Comparison of ENCODE assay signal across 25 mouse cellular contexts in genomic region chr6:71249615-71250014, GRCm38 (mm10). TPM values are rescaled to one million over a fixed set of nuclear protein-coding genes. Genes with fewer than 3 reads are reported as not detected.
DNase-seq lines count a peak whose midpoint lies in the region; ATAC-seq and TF ChIP-seq lines count a peak whose summit lies in the region.
"Had no signal": no experiment of that assay in that cellular context is flagged by ENCODE, and none has a peak within 500 bp of the region (broad histone marks: within the 10 kb centered on the region; RNA-seq: fewer than 3 reads in every experiment).

No protein-coding gene starts in this region.

- no peak for TF ChIP-seq POLR2A in heart, adult 2 months (IDR thresholded peaks at IDR 0.05; ENCODE audit: insufficient read depth, low read depth, low read length)

- peaks cover 5% of the 10 kb centered on the region for H3K4me1 ChIP-seq in heart, adult 2 months (ENCODE audit: control insufficient read depth, insufficient read depth, low read length)
- H3K4me1 ChIP-seq in intestine, postnatal 0 days (replicated peaks; ENCODE audit: control insufficient read depth, insufficient read depth, low read length), result no peaks in the 10 kb centered on the region
- no peaks in the 10 kb centered on the region for H3K4me1 ChIP-seq in intestine, embryonic 16.5 days (ENCODE audit: control insufficient read depth, insufficient read depth, low read length)
- H3K4me1 ChIP-seq in heart, embryonic 13.5 days, result peaks cover 50% of the 10 kb centered on the region
- H3K4me1 ChIP-seq in heart, embryonic 15.5 days (replicated peaks), result peaks cover 43% of the 10 kb centered on the region
- no peaks in the 10 kb centered on the region for H3K4me1 ChIP-seq in kidney, embryonic 16.5 days (ENCODE audit: insufficient read depth, low read length)
- H3K4me1 ChIP-seq: embryonic facial prominence, embryonic 12.5 days; forebrain, embryonic 15.5 days; intestine, embryonic 15.5 days had no signal

- no peak for DNase-seq in heart, adult 2 months
- no peak for DNase-seq in heart, postnatal 36 days
- no peak for DNase-seq in frontal cortex, postnatal 36 days (ENCODE audit: low spot score in 2 of 2)
- DNase-seq: adrenal gland, postnatal 14 days; cerebellum, adult 11-12 months; cerebellum, adult 9-10 months; cerebellum, postnatal 25 days; gastrocnemius, postnatal 25 days; kidney, adult 9 months had no signal

- H3K79me2 ChIP-seq in heart, adult 2 months (replicated peaks; ENCODE audit: control insufficient read depth, insufficient read depth, low read length), result no peaks in the 10 kb centered on the region

- no peak overlapping the region for H3K4me2 ChIP-seq in intestine, postnatal 0 days (replicated peaks; ENCODE audit: low read depth)
- H3K4me2 ChIP-seq in intestine, embryonic 16.5 days (ENCODE audit: low read depth, low read length), result no peak overlapping the region
- peak overlapping the region; percentile 20; the same call in 1 of the 2 replicates for H3K4me2 ChIP-seq in heart, embryonic 13.5 days
- H3K4me2 ChIP-seq in heart, embryonic 15.5 days, result no peak overlapping the region
- no peak overlapping the region for H3K4me2 ChIP-seq in kidney, embryonic 16.5 days (replicated peaks; ENCODE audit: low read depth, low read length)
- H3K4me2 ChIP-seq: embryonic facial prominence, embryonic 12.5 days; forebrain, embryonic 15.5 days; hindbrain, embryonic 14.5 days; intestine, embryonic 15.5 days had no signal

- no peak overlapping the region for H3K4me3 ChIP-seq in heart, adult 2 months
- H3K4me3 ChIP-seq in intestine, postnatal 0 days (ENCODE audit: low read depth, low read length), result no peak overlapping the region
- no peak overlapping the region for H3K4me3 ChIP-seq in intestine, embryonic 16.5 days (ENCODE audit: low read length)
- no peak overlapping the region for H3K4me3 ChIP-seq in heart, embryonic 13.5 days
- no peak overlapping the region for H3K4me3 ChIP-seq in heart, embryonic 15.5 days
- H3K4me3 ChIP-seq in kidney, embryonic 16.5 days (ENCODE audit: low read length), result no peak overlapping the region
- H3K4me3 ChIP-seq: embryonic facial prominence, embryonic 12.5 days; forebrain, embryonic 15.5 days; intestine, embryonic 15.5 days had no signal

- intact Hi-C loops in heart, adult 2 months (cut with DNase I), result no loop called here
- intact Hi-C loops in heart, postnatal 36 days (cut with DNase I), result no loop called here

- no peaks in the 10 kb centered on the region for H3K27me3 ChIP-seq in heart, adult 2 months (ENCODE audit: control insufficient read depth, insufficient read depth, low read length)
- H3K27me3 ChIP-seq in intestine, postnatal 0 days (replicated peaks; ENCODE audit: control insufficient read depth, insufficient read depth, low read length), result no peaks in the 10 kb centered on the region
- no peaks in the 10 kb centered on the region for H3K27me3 ChIP-seq in intestine, embryonic 16.5 days (replicated peaks; ENCODE audit: control insufficient read depth, insufficient read depth, low read length)
- H3K27me3 ChIP-seq in heart, embryonic 13.5 days (replicated peaks), result no peaks in the 10 kb centered on the region
- no peaks in the 10 kb centered on the region for H3K27me3 ChIP-seq in heart, embryonic 15.5 days
- H3K27me3 ChIP-seq in kidney, embryonic 16.5 days (ENCODE audit: insufficient read depth, low read length), result no peaks in the 10 kb centered on the region
- H3K27me3 ChIP-seq: CH12.LX; embryonic facial prominence, embryonic 12.5 days; forebrain, embryonic 15.5 days; intestine, embryonic 15.5 days; Patski had no signal

- peak; percentile 41; the same call in 1 of the 2 replicates for ATAC-seq in intestine, postnatal 0 days
- ATAC-seq in intestine, embryonic 16.5 days, result no peak
- no peak for ATAC-seq in heart, embryonic 13.5 days (ENCODE audit: extremely low read depth, insufficient number of reproducible peaks, low FRiP score, low TSS enrichment)
- ATAC-seq in heart, embryonic 15.5 days (replicated peaks; ENCODE audit: insufficient number of reproducible peaks, insufficient read depth, low FRiP score, low read depth), result no peak
- ATAC-seq in kidney, embryonic 16.5 days (ENCODE audit: low FRiP score, low TSS enrichment), result no peak
- ATAC-seq: activated CD4-positive, CD25-positive, alpha-beta regulatory T cell, adult 4 months; forebrain, embryonic 15.5 days; intestine, embryonic 15.5 days; Patski had no signal

- H3K36me3 ChIP-seq in heart, adult 2 months (ENCODE audit: control insufficient read depth, insufficient read depth, low read length), result peaks cover 9% of the 10 kb centered on the region
- no peaks in the 10 kb centered on the region for H3K36me3 ChIP-seq in intestine, postnatal 0 days (ENCODE audit: control insufficient read depth, insufficient read depth)
- H3K36me3 ChIP-seq in intestine, embryonic 16.5 days (ENCODE audit: control insufficient read depth, insufficient read depth, low read length), result no peaks in the 10 kb centered on the region
- peaks cover 19% of the 10 kb centered on the region for H3K36me3 ChIP-seq in heart, embryonic 13.5 days
- no peaks in the 10 kb centered on the region for H3K36me3 ChIP-seq in heart, embryonic 15.5 days
- H3K36me3 ChIP-seq in kidney, embryonic 16.5 days (ENCODE audit: insufficient read depth, low read length), result no peaks in the 10 kb centered on the region
- H3K36me3 ChIP-seq: embryonic facial prominence, embryonic 12.5 days; forebrain, embryonic 15.5 days; intestine, embryonic 15.5 days had no signal

- TF ChIP-seq EP300 in heart, adult 2 months (IDR thresholded peaks at IDR 0.05; ENCODE audit: insufficient read depth, low read depth, low read length), result 0 out of 2 replicates have a peak, but pooled peaks have one; percentile 44

- H3K27ac ChIP-seq in heart, adult 2 months, result peak overlapping the region; percentile 47
- no peak overlapping the region for H3K27ac ChIP-seq in intestine, postnatal 0 days (ENCODE audit: low read depth, low read length)
- H3K27ac ChIP-seq in intestine, embryonic 16.5 days (ENCODE audit: low read length), result no peak overlapping the region
- H3K27ac ChIP-seq in heart, embryonic 13.5 days (replicated peaks), result peak overlapping the region; percentile 84
- H3K27ac ChIP-seq in heart, embryonic 15.5 days, result peak overlapping the region; percentile 81
- H3K27ac ChIP-seq in kidney, embryonic 16.5 days (ENCODE audit: low read length), result no peak overlapping the region
- H3K27ac ChIP-seq: embryonic facial prominence, embryonic 12.5 days; forebrain, embryonic 15.5 days; hindbrain, embryonic 14.5 days; intestine, embryonic 15.5 days had no signal

- no peaks in the 10 kb centered on the region for H3K9me3 ChIP-seq in intestine, postnatal 0 days (ENCODE audit: control insufficient read depth)
- H3K9me3 ChIP-seq in intestine, embryonic 16.5 days (ENCODE audit: control insufficient read depth, low read length), result no peaks in the 10 kb centered on the region
- 0 out of 2 replicates have a peak, but pooled peaks cover 2% of the 10 kb centered on the region for H3K9me3 ChIP-seq in heart, embryonic 13.5 days
- H3K9me3 ChIP-seq in heart, embryonic 15.5 days (replicated peaks), result no peaks in the 10 kb centered on the region
- H3K9me3 ChIP-seq in kidney, embryonic 16.5 days (ENCODE audit: low read length), result no peaks in the 10 kb centered on the region
- H3K9me3 ChIP-seq: embryonic facial prominence, embryonic 12.5 days; forebrain, embryonic 15.5 days; intestine, embryonic 15.5 days had no signal

- 36% methylated on average over 3 of the region's 3 CpGs for WGBS in heart, adult 2 months
- 61% methylated on average over 3 of the region's 3 CpGs for WGBS in intestine, postnatal 0 days
- WGBS in intestine, embryonic 16.5 days, result 66% methylated on average over 3 of the region's 3 CpGs
- 39% methylated on average over 3 of the region's 3 CpGs for WGBS in heart, embryonic 13.5 days
- 53% methylated on average over 3 of the region's 3 CpGs for WGBS in heart, embryonic 15.5 days
- 73% methylated on average over 3 of the region's 3 CpGs for WGBS in kidney, embryonic 16.5 days

- TF ChIP-seq CTCF in heart, adult 2 months (IDR thresholded peaks at IDR 0.05), result no peak
- TF ChIP-seq CTCF in intestine, postnatal 0 days (IDR thresholded peaks at IDR 0.05; ENCODE audit: low read depth), result no peak

- H3K9ac ChIP-seq in heart, adult 2 months (ENCODE audit: low read depth, low read length), result no peak overlapping the region
- no peak overlapping the region for H3K9ac ChIP-seq in intestine, postnatal 0 days (ENCODE audit: low read depth, low read length)
- no peak overlapping the region for H3K9ac ChIP-seq in intestine, embryonic 16.5 days (ENCODE audit: low read depth, low read length)
- H3K9ac ChIP-seq in heart, embryonic 13.5 days, result no peak overlapping the region
- H3K9ac ChIP-seq in heart, embryonic 15.5 days, result no peak overlapping the region
- H3K9ac ChIP-seq in kidney, embryonic 16.5 days (replicated peaks; ENCODE audit: low read length), result no peak overlapping the region
- H3K9ac ChIP-seq: embryonic facial prominence, embryonic 12.5 days; forebrain, embryonic 15.5 days; hindbrain, embryonic 14.5 days; intestine, embryonic 15.5 days had no signal

RNA-seq across cellular contexts. Expression of gene Krcc1, which starts 21.9 kb away (rescaled TPM):
- total RNA-seq in heart, adult 2 months (2021), result 10 to 100 TPM; 56.1 to 63.5 TPM
- polyA plus RNA-seq in heart, adult 2 months (2012; rRNA removed), result 10.2 and 16.3 TPM in 2 replicates
- total RNA-seq in heart, postnatal 36 days (2021), result 10 to 100 TPM; 51.9 to 56.0 TPM
- 109 and 111 TPM in 2 replicates for polyA plus RNA-seq in intestine, postnatal 0 days (2015; fragmentation: Nextera tagmentation; extraction: Ambion mirVana)
- 70.8 and 72.0 TPM in 2 replicates for polyA plus RNA-seq in intestine, embryonic 16.5 days (2015; fragmentation: Nextera tagmentation; extraction: Ambion mirVana)
- polyA plus RNA-seq in heart, embryonic 13.5 days (2015; fragmentation: Nextera tagmentation; extraction: Ambion mirVana), result 48.5 and 57.4 TPM in 2 replicates
- 54.6 and 68.2 TPM in 2 replicates for polyA plus RNA-seq in heart, embryonic 15.5 days (2015; fragmentation: Nextera tagmentation; extraction: Ambion mirVana)
- 52.9 and 58.4 TPM in 2 replicates for polyA plus RNA-seq in kidney, embryonic 16.5 days (2015; fragmentation: Nextera tagmentation; extraction: Ambion mirVana)

RNA-seq across cellular contexts. Expression of gene Fabp1, which starts 50.0 kb away (rescaled TPM):
- not detected for total RNA-seq in heart, adult 2 months (2021)
- polyA plus RNA-seq in heart, adult 2 months (2012; rRNA removed), result 2.2 TPM in 1 of 2 replicates, not detected in the other
- total RNA-seq in heart, postnatal 36 days (2021), result not detected
- 14,893 and 15,612 TPM in 2 replicates for polyA plus RNA-seq in intestine, postnatal 0 days (2015; fragmentation: Nextera tagmentation; extraction: Ambion mirVana)
- polyA plus RNA-seq in intestine, embryonic 16.5 days (2015; fragmentation: Nextera tagmentation; extraction: Ambion mirVana), result 4,478 and 6,129 TPM in 2 replicates
- 0.48 and 5.6 TPM in 2 replicates for polyA plus RNA-seq in heart, embryonic 13.5 days (2015; fragmentation: Nextera tagmentation; extraction: Ambion mirVana)
- 0.42 and 2.9 TPM in 2 replicates for polyA plus RNA-seq in heart, embryonic 15.5 days (2015; fragmentation: Nextera tagmentation; extraction: Ambion mirVana)
- polyA plus RNA-seq in kidney, embryonic 16.5 days (2015; fragmentation: Nextera tagmentation; extraction: Ambion mirVana), result 1.6 and 2.7 TPM in 2 replicates
- total RNA-seq: adrenal gland, adult 18-20 months; CH12.LX; gastrocnemius, postnatal 25 days; hematopoietic stem cell, adult 5-6 weeks had no signal
- polyA plus RNA-seq: activated CD4-positive, CD25-positive, alpha-beta regulatory T cell, adult 4 months; cortical plate, adult 2 months; embryonic facial prominence, embryonic 12.5 days; forebrain, embryonic 11.5 days; forebrain, embryonic 15.5 days; hindbrain, embryonic 14.5 days; Patski had no signal

Comparison
In these comparisons a context has a peak if more than half of its experiments do, and no peak if none do; other contexts are left out.
1. H3K27ac ChIP-seq: peak in heart, adult 2 months (single experiment), heart, embryonic 13.5 days (single experiment) and heart, embryonic 15.5 days (single experiment); none in intestine, postnatal 0 days (single experiment), intestine, embryonic 16.5 days (single experiment) and kidney, embryonic 16.5 days (single experiment).
2. RNA of gene Fabp1, which starts 50.0 kb away (polyA plus RNA-seq): 14,893 to 15,612 TPM in intestine, postnatal 0 days and 4,478 to 6,129 TPM in intestine, embryonic 16.5 days; 1.6 to 2.7 TPM in kidney, embryonic 16.5 days, 0.48 to 5.6 TPM in heart, embryonic 13.5 days, 0.42 to 2.9 TPM in heart, embryonic 15.5 days and 2.2 TPM in heart, adult 2 months; every median in the first group is over 100 times any median in the second.